Mouse (Mus musculus): ENCODE measurements around the gene Mip.
"Not testable (repeated sequence)": the region's sequence is repeated elsewhere in the genome, so short reads cannot be mapped to it uniquely, and the experiment has no call there.

The Mip gene

GRCm38 (mm10) chr10:128225538-128225937 lies at the start of gene Mip:
Gene Mip (plus strand): TSS chr10:128225838.
- DNase-seq (ENCODE audit: extremely low read depth, low read depth, low spot score), result no peak

- DNase-seq (ENCODE audit: extremely low read depth, low read depth, low spot score), result no peak
These were observed 49.5 kb upstream of the Mip start for GRCm38 (mm10) chr10:128175996-128176755.

GRCm38 (mm10) chr10:128177316-128177715 lies 48.3 kb upstream of the Mip start:
- no peak for DNase-seq (ENCODE audit: extremely low read depth, low read depth, low spot score)

GRCm38 (mm10) chr10:128179989-128180388 lies 45.6 kb upstream of the Mip start, which contains the start of gene Rbms2:
Gene Rbms2 (minus strand): TSS chr10:128180297.
- DNase-seq (ENCODE audit: extremely low read depth, low read depth, low spot score), result no peak

GRCm38 (mm10) chr10:128184296-128184695 lies 41.3 kb upstream of the Mip start:
- no peak for DNase-seq (ENCODE audit: extremely low read depth, low read depth, low spot score)

- DNase-seq (ENCODE audit: extremely low read depth, low read depth, low spot score), result no peak
These were observed 40.2 kb upstream of the Mip start for GRCm38 (mm10) chr10:128185277-128185940.

GRCm38 (mm10) chr10:128185959-128186358 lies 39.7 kb upstream of the Mip start:
- no peak for DNase-seq (ENCODE audit: extremely low read depth, low read depth, low spot score)

GRCm38 (mm10) chr10:128187181-128187605 lies 38.4 kb upstream of the Mip start:
- no peak for DNase-seq (ENCODE audit: extremely low read depth, low read depth, low spot score)

GRCm38 (mm10) chr10:128188242-128188877 lies 37.3 kb upstream of the Mip start:
- DNase-seq (ENCODE audit: extremely low read depth, low read depth, low spot score), result no peak

GRCm38 (mm10) chr10:128191472-128191871 lies 34.2 kb upstream of the Mip start:
- DNase-seq (ENCODE audit: extremely low read depth, low read depth, low spot score), result no peak

- not testable (repeated sequence) for DNase-seq (ENCODE audit: extremely low read depth, low read depth, low spot score)
These were observed 33.4 kb upstream of the Mip start for GRCm38 (mm10) chr10:128192030-128192766.

GRCm38 (mm10) chr10:128193113-128193512 lies 32.5 kb upstream of the Mip start:
- no peak for DNase-seq (ENCODE audit: extremely low read depth, low read depth, low spot score)

- no peak for DNase-seq (ENCODE audit: extremely low read depth, low read depth, low spot score)
These were observed 31.6 kb upstream of the Mip start, which contains the start of gene Gls2 for GRCm38 (mm10) chr10:128194024-128194550. Gene Gls2 (plus strand): TSS chr10:128194457.

GRCm38 (mm10) chr10:128194551-128195461 lies 30.8 kb upstream of the Mip start:
- DNase-seq (ENCODE audit: extremely low read depth, low read depth, low spot score), result no peak

GRCm38 (mm10) chr10:128201856-128202255 lies 23.8 kb upstream of the Mip start:
- DNase-seq (ENCODE audit: extremely low read depth, low read depth, low spot score), result no peak

- DNase-seq (ENCODE audit: extremely low read depth, low read depth, low spot score), result no peak
These were observed 20.7 kb upstream of the Mip start for GRCm38 (mm10) chr10:128204941-128205340.

- DNase-seq (ENCODE audit: extremely low read depth, low read depth, low spot score), result no peak
These were observed 17.3 kb upstream of the Mip start for GRCm38 (mm10) chr10:128208326-128208725.

- DNase-seq (ENCODE audit: extremely low read depth, low read depth, low spot score), result no peak
These were observed 16.2 kb upstream of the Mip start for GRCm38 (mm10) chr10:128209311-128210009.

GRCm38 (mm10) chr10:128210131-128210530 lies 15.5 kb upstream of the Mip start:
- DNase-seq (ENCODE audit: extremely low read depth, low read depth, low spot score), result no peak

Data from fat pad, adult 2 months (tissue).